Mouse (Mus musculus): ENCODE measurements around the gene Crisp2. TPM values are rescaled to one million over a fixed set of nuclear protein-coding genes. Genes with fewer than 3 reads are reported as not detected.

Crisp2 gene
- not detected in 2 replicates for polyA plus RNA-seq (2016; fragmentation: Nextera tagmentation; extraction: Ambion mirVana)

- Histone ChIP-seq H3K27ac (no peak within 1 kb of the TSS), H3K9me3 (no peaks in the 10 kb centered on the region), H3K27me3 (ENCODE audit: insufficient read depth, poor library complexity, severe bottlenecking) (no peaks in the 10 kb centered on the region), H3K4me3 (no peak within 1 kb of the TSS), H3K4me1 (replicated peaks) (no peaks in the 10 kb centered on the region), H3K36me3 (no peaks in the 10 kb centered on the region)
- DNase-seq (ENCODE audit: low spot score) = no peak
- 69% methylated on average over 2 of the region's 2 CpGs for WGBS
These were observed at the start of gene Crisp2 for GRCm38 (mm10) chr17:40806953-40807572. Crisp2 (minus strand) TSS chr17:40807003.

DNA sequence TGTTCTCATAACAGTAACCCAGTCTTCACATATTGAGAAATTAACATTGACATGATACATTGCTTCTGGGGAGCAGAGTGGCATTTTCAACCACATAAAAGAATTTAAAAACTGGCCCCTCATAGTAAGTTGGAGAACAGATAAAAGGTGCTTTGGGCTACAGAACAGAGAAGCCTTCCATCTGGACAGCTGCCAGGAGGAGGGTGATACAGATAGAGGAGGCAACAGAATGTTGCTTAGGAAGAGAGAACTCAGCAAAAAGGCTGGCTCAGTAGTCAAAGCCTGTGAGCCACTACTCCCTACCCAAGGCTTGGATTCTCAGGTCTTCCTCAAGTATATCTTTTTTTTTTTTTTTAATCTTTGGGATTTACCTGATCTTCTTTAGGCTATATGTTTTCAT, 48.3 kb upstream of the Crisp2 start:
- H3K27me3 ChIP-seq (ENCODE audit: insufficient read depth, poor library complexity, severe bottlenecking) = no peaks in the 10 kb centered on the region
- H3K27ac ChIP-seq = no peak overlapping the region
- no peaks in the 10 kb centered on the region for H3K36me3 ChIP-seq
- H3K4me1 ChIP-seq (replicated peaks) = no peaks in the 10 kb centered on the region
- no peaks in the 10 kb centered on the region for H3K9me3 ChIP-seq
- no peak for DNase-seq (ENCODE audit: low spot score)
- H3K4me3 ChIP-seq = no peak overlapping the region

DNA sequence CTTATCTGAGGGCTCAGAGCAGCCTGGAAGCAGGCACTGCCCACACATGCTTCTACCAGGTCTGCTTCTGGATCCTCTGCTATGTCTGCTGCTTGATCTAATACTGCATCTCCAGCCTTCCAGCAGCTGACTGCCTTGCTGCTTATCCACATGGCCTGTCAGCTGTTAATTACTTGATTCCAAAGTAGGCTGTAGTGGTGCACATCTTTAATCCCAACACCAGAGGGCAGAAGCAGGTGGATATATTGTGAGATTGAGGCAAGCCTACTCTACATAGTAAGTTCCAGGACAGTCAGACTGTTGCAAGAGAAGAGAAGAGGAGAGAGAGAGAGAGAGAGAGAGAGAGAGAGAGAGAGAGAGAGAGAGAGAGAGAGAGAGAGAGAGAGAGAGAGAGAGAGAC, 30.5 kb upstream of the Crisp2 start:
- DNase-seq (ENCODE audit: low spot score) = peak; percentile 2
- H3K27ac ChIP-seq = no peak overlapping the region
- no peak overlapping the region for H3K4me3 ChIP-seq
- H3K27me3 ChIP-seq (ENCODE audit: insufficient read depth, poor library complexity, severe bottlenecking) = no peaks in the 10 kb centered on the region
- H3K4me1 ChIP-seq (replicated peaks) = no peaks in the 10 kb centered on the region
- H3K9me3 ChIP-seq = no peaks in the 10 kb centered on the region
- no peaks in the 10 kb centered on the region for H3K36me3 ChIP-seq

- 57% methylated on average over 2 of the region's 2 CpGs for WGBS
- Histone ChIP-seq H3K4me3 (no peak overlapping the region), H3K27ac (no peak overlapping the region), H3K27me3 (ENCODE audit: insufficient read depth, poor library complexity, severe bottlenecking) (no peaks in the 10 kb centered on the region), H3K4me1 (replicated peaks) (no peaks in the 10 kb centered on the region), H3K9me3 (no peaks in the 10 kb centered on the region), H3K36me3 (no peaks in the 10 kb centered on the region)
- DNase-seq (ENCODE audit: low spot score) = no peak
These were observed 25.1 kb upstream of the Crisp2 start for GRCm38 (mm10) chr17:40831870-40832269.

GRCm38 (mm10) chr17:40824549-40824948, 17.7 kb upstream of the Crisp2 start:
- peak; percentile 7 for DNase-seq (ENCODE audit: low spot score)
- Histone ChIP-seq H3K36me3 (no peaks in the 10 kb centered on the region), H3K27me3 (ENCODE audit: insufficient read depth, poor library complexity, severe bottlenecking) (no peaks in the 10 kb centered on the region), H3K9me3 (no peaks in the 10 kb centered on the region), H3K4me3 (no peak overlapping the region), H3K27ac (no peak overlapping the region), H3K4me1 (replicated peaks) (no peaks in the 10 kb centered on the region)
- WGBS = 59% methylated on average over 8 of the region's 8 CpGs

GRCm38 (mm10) chr17:40823817-40824216, 17.0 kb upstream of the Crisp2 start:
- no peaks in the 10 kb centered on the region for H3K9me3 ChIP-seq
- no peaks in the 10 kb centered on the region for H3K36me3 ChIP-seq
- H3K27ac ChIP-seq = no peak overlapping the region
- DNase-seq (ENCODE audit: low spot score) = no peak
- WGBS = 29% methylated on average over 4 of the region's 4 CpGs
- H3K4me3 ChIP-seq = no peak overlapping the region
- no peaks in the 10 kb centered on the region for H3K27me3 ChIP-seq (ENCODE audit: insufficient read depth, poor library complexity, severe bottlenecking)
- no peaks in the 10 kb centered on the region for H3K4me1 ChIP-seq (replicated peaks)

DNA sequence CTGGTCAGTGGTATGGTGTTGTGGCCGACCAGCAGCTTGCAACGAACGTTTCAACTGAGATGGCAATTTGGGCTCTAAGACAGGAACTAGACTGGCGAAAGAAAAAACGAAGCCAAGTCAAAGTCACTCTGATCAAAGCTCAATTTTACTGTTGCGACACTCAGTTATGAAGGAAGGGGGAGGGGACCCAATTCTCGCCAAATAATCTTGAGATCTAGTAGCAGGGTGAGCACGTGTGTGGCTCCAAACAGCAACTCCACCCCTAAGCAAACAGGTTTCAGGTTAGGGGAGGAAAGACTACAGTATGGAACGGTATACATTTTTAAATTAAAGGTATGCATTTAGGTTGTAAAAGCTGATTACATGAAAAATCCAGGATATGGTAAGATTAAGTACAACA, 14.7 kb upstream of the Crisp2 start:
- H3K27ac ChIP-seq = no peak overlapping the region
- no peaks in the 10 kb centered on the region for H3K27me3 ChIP-seq (ENCODE audit: insufficient read depth, poor library complexity, severe bottlenecking)
- H3K9me3 ChIP-seq = no peaks in the 10 kb centered on the region
- no peaks in the 10 kb centered on the region for H3K36me3 ChIP-seq
- H3K4me3 ChIP-seq = no peak overlapping the region
- H3K4me1 ChIP-seq (replicated peaks) = no peaks in the 10 kb centered on the region
- 87% methylated on average over 9 of the region's 9 CpGs for WGBS
- no peak for DNase-seq (ENCODE audit: low spot score)

DNA sequence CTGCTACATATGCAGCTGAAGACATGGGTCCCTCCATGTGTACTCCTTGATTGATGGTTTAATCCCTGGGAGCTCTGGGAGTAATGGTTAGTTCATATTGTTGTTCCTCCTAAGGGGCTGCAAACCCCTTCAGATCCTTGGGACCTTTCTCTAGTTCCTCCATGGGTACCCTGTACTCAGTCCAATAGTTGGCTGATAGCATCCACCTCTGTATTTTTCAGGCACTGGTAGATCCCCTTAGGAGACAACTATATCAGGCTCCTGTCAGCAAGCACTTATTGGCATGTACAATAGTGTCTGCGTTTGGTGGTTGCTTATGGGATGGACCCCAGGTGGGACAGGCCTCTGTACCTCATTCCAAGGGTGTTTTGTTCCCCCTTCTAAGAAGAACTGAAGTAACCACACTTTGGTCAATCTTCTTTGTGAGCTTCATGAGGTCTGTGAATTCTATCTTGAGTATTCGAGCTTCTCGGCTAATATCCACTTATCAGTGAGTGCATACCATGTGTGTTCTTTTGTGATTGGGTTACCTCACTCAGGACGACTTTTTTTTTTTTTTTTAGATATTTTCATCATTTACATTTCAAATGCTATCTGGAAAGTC, 10.6 kb upstream of the Crisp2 start:
- no peak for DNase-seq (ENCODE audit: low spot score)
- Histone ChIP-seq H3K27ac (no peak overlapping the region), H3K4me3 (no peak overlapping the region), H3K27me3 (ENCODE audit: insufficient read depth, poor library complexity, severe bottlenecking) (no peaks in the 10 kb centered on the region), H3K4me1 (replicated peaks) (no peaks in the 10 kb centered on the region), H3K9me3 (no peaks in the 10 kb centered on the region), H3K36me3 (no peaks in the 10 kb centered on the region)
- 74% methylated on average over 4 of the region's 4 CpGs for WGBS

GRCm38 (mm10) chr17:40812259-40812658, 5.5 kb upstream of the Crisp2 start:
- WGBS = 80% methylated on average over 2 of the region's 2 CpGs

DNA sequence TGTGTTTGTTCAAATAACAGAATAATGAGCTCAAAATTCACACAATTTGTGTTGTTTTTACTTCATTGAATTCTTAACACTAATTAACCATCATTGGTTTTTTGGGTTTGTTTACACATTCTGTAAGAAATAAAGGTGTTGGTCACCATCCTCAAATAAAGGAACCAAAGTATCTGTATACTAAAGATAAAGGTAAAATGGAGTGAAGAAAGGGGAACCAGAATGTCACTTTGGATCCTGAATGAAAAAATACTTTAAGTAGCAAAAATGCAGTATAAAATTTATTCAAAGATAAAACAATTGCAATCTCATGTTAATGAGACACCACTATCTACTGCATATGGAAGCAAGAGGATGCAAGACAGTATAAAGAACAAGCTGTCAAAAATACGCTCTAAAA, 4.8 kb upstream of the Crisp2 start:
- no peak for DNase-seq (ENCODE audit: low spot score)
- Histone ChIP-seq H3K4me1 (replicated peaks) (no peaks in the 10 kb centered on the region), H3K27me3 (ENCODE audit: insufficient read depth, poor library complexity, severe bottlenecking) (no peaks in the 10 kb centered on the region), H3K9me3 (no peaks in the 10 kb centered on the region), H3K4me3 (no peak overlapping the region), H3K36me3 (no peaks in the 10 kb centered on the region), H3K27ac (no peak overlapping the region)
- 87% methylated on average over 1 of the region's 1 CpGs for WGBS

More at GRCm38 (mm10) chr17:40812259-40812658, 5.5 kb upstream of the Crisp2 start:
- Histone ChIP-seq H3K4me3 (no peak overlapping the region), H3K27me3 (ENCODE audit: insufficient read depth, poor library complexity, severe bottlenecking) (no peaks in the 10 kb centered on the region), H3K27ac (no peak overlapping the region), H3K4me1 (replicated peaks) (no peaks in the 10 kb centered on the region), H3K9me3 (no peaks in the 10 kb centered on the region), H3K36me3 (no peaks in the 10 kb centered on the region)
- no peak for DNase-seq (ENCODE audit: low spot score)

DNA sequence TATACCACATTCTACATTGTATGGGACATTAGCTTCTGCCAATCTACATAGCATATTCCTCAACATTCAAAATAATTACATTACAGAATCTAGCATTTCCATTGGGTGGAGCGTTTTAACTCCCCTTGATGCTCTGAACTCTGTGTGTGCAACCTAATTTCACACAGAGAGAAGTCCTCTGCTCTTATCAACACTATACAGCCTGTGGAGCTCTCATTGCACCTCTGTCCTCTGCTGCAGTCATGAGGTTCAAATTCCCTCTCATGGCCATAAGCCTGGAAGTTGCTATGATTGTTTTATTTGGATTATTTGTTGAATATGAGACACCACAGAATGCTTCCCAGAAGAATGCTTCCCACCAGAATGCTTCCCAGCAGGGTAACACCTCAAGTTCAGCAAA, 4.1 kb upstream of the Crisp2 start, which contains the start of gene Rhag:
Gene Rhag, plus strand, starts transcription at position 193 of the 400 bp plus-strand sequence.
- Histone ChIP-seq H3K36me3 (no peaks in the 10 kb centered on the region), H3K4me3 (no peak within 1 kb of the TSS), H3K27me3 (ENCODE audit: insufficient read depth, poor library complexity, severe bottlenecking) (no peaks in the 10 kb centered on the region), H3K9me3 (no peaks in the 10 kb centered on the region), H3K4me1 (replicated peaks) (no peaks in the 10 kb centered on the region), H3K27ac (no peak within 1 kb of the TSS)
- WGBS = 64% methylated on average over 1 of the region's 1 CpGs
- no peak for DNase-seq (ENCODE audit: low spot score)

DNA sequence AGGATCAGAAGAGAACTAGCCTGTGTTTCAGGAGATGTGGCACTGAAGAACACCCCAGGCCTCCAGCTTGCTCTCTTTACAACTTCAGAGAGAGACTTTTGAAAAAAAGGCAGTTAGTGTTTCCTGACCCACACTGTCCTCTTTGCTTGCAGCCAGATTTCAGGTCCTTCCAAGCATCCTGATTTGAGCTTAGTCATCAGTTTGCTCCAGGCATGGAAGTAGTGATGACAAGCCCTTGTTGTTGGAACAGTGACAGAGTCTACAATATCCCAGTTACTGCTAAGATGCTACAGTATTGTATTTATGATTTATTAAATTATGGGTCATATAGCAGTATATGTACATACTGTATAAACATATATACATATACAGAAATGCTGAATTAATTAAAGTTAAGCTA, 1.3 kb upstream of the Crisp2 start:
- H3K4me1 ChIP-seq (replicated peaks) = no peaks in the 10 kb centered on the region
- H3K4me3 ChIP-seq = no peak overlapping the region
- H3K27me3 ChIP-seq (ENCODE audit: insufficient read depth, poor library complexity, severe bottlenecking) = no peaks in the 10 kb centered on the region
- H3K27ac ChIP-seq = no peak overlapping the region
- H3K36me3 ChIP-seq = no peaks in the 10 kb centered on the region
- no peaks in the 10 kb centered on the region for H3K9me3 ChIP-seq
- no peak for DNase-seq (ENCODE audit: low spot score)

- DNase-seq (ENCODE audit: low spot score) = no peak
- H3K27ac ChIP-seq = no peak overlapping the region
- WGBS = 80% methylated on average over 3 of the region's 3 CpGs
These were observed 253 bp downstream of the Crisp2 start for GRCm38 (mm10) chr17:40806550-40806949.

More at GRCm38 (mm10) chr17:40806550-40806949, 253 bp downstream of the Crisp2 start:
- no peaks in the 10 kb centered on the region for H3K27me3 ChIP-seq (ENCODE audit: insufficient read depth, poor library complexity, severe bottlenecking)
- no peak overlapping the region for H3K4me3 ChIP-seq
- no peaks in the 10 kb centered on the region for H3K9me3 ChIP-seq
- H3K4me1 ChIP-seq (replicated peaks) = no peaks in the 10 kb centered on the region
- no peaks in the 10 kb centered on the region for H3K36me3 ChIP-seq
